Mouse (Mus musculus): ENCODE data around the gene Gla.

GRCm38 (mm10) chrX:134600659-134601379 is at the start of gene Gla, which contains the start of gene Hnrnph2:
- no peak for TF ChIP-seq GATA1 (IDR thresholded peaks at IDR 0.05; ENCODE audit: borderline replicate concordance, low read length)
- TF ChIP-seq CTCF (IDR thresholded peaks at IDR 0.05; ENCODE audit: low read depth, low read length), result no peak
- TF ChIP-seq TAL1 (conservative IDR thresholded peaks at IDR 0.05; ENCODE audit: low read depth, low read length), result no peak
- no peak for TF ChIP-seq POLR2AphosphoS5 (IDR thresholded peaks at IDR 0.05; ENCODE audit: insufficient replicate concordance, low read depth, low read length)
- no peak for TF ChIP-seq GATA2 (IDR thresholded peaks at IDR 0.05; ENCODE audit: borderline replicate concordance, low read depth, low read length)

All from G1E (cell line).